Mouse (Mus musculus): ENCODE measurements around the gene Olfr686. TPM values are rescaled to one million over a fixed set of nuclear protein-coding genes. Genes with fewer than 3 reads are reported as not detected.

Gene Olfr686
- polyA plus RNA-seq, 1 experiment from 2014 or later = not detected

Other genes starting within 250 kb of the Olfr686 start
- not detected in 2 replicates for gene Olfr670, start 244.9 kb downstream of the Olfr686 start, polyA plus RNA-seq (2015; fragmentation: Nextera tagmentation; extraction: Ambion mirVana)
- gene Olfr671, start 228.4 kb downstream of the Olfr686 start, polyA plus RNA-seq (2015; fragmentation: Nextera tagmentation; extraction: Ambion mirVana) = not detected in 2 replicates
- not detected in 2 replicates for gene Olfr672, start 205.5 kb downstream of the Olfr686 start, polyA plus RNA-seq (2015; fragmentation: Nextera tagmentation; extraction: Ambion mirVana)
- not detected in 2 replicates for gene Olfr675, start 179.0 kb downstream of the Olfr686 start, polyA plus RNA-seq (2015; fragmentation: Nextera tagmentation; extraction: Ambion mirVana)
- not detected in 2 replicates for gene Olfr676, start 174.8 kb downstream of the Olfr686 start, polyA plus RNA-seq (2015; fragmentation: Nextera tagmentation; extraction: Ambion mirVana)
- not detected in 2 replicates for gene Olfr677, start 156.1 kb downstream of the Olfr686 start, polyA plus RNA-seq (2015; fragmentation: Nextera tagmentation; extraction: Ambion mirVana)
- gene Olfr678, start 143.0 kb downstream of the Olfr686 start, polyA plus RNA-seq (2015; fragmentation: Nextera tagmentation; extraction: Ambion mirVana) = not detected in 2 replicates
- not detected in 2 replicates for gene Olfr679, start 126.3 kb downstream of the Olfr686 start, polyA plus RNA-seq (2015; fragmentation: Nextera tagmentation; extraction: Ambion mirVana)
- gene Olfr680-ps1, start 114.7 kb downstream of the Olfr686 start, polyA plus RNA-seq (2015; fragmentation: Nextera tagmentation; extraction: Ambion mirVana) = not detected in 2 replicates
- not detected in 2 replicates for gene Olfr681, start 90.6 kb downstream of the Olfr686 start, polyA plus RNA-seq (2015; fragmentation: Nextera tagmentation; extraction: Ambion mirVana)
- gene Olfr683, start 60.5 kb downstream of the Olfr686 start, polyA plus RNA-seq (2015; fragmentation: Nextera tagmentation; extraction: Ambion mirVana) = not detected in 2 replicates
- not detected in 2 replicates for gene Olfr684, start 43.8 kb downstream of the Olfr686 start, polyA plus RNA-seq (2015; fragmentation: Nextera tagmentation; extraction: Ambion mirVana)
- gene Olfr685, start 21.5 kb downstream of the Olfr686 start, polyA plus RNA-seq (2015; fragmentation: Nextera tagmentation; extraction: Ambion mirVana) = not detected in 2 replicates
- gene Olfr688, start 80.6 kb upstream of the Olfr686 start, polyA plus RNA-seq (2015; fragmentation: Nextera tagmentation; extraction: Ambion mirVana) = not detected in 2 replicates
- 0.03 and 0.05 TPM in 2 replicates for gene Olfr689, start 103.7 kb upstream of the Olfr686 start, polyA plus RNA-seq (2015; fragmentation: Nextera tagmentation; extraction: Ambion mirVana)
- gene Olfr690, start 126.6 kb upstream of the Olfr686 start, polyA plus RNA-seq (2015; fragmentation: Nextera tagmentation; extraction: Ambion mirVana) = not detected in 2 replicates
- gene Olfr691, start 134.8 kb upstream of the Olfr686 start, polyA plus RNA-seq (2015; fragmentation: Nextera tagmentation; extraction: Ambion mirVana) = 0.12 and 0.16 TPM in 2 replicates
- not detected in 2 replicates for gene Olfr692, start 160.7 kb upstream of the Olfr686 start, polyA plus RNA-seq (2015; fragmentation: Nextera tagmentation; extraction: Ambion mirVana)
- not detected in 2 replicates for gene Gm5901, start 167.6 kb upstream of the Olfr686 start, polyA plus RNA-seq (2015; fragmentation: Nextera tagmentation; extraction: Ambion mirVana)
- 43.7 and 45.1 TPM in 2 replicates for gene Fam160a2, start 192.6 kb upstream of the Olfr686 start, polyA plus RNA-seq (2015; fragmentation: Nextera tagmentation; extraction: Ambion mirVana)
- 0.08 and 0.12 TPM in 2 replicates for gene Cnga4, start 197.1 kb upstream of the Olfr686 start, polyA plus RNA-seq (2015; fragmentation: Nextera tagmentation; extraction: Ambion mirVana)
- 5.2 and 5.5 TPM in 2 replicates for gene Cckbr, start 218.2 kb upstream of the Olfr686 start, polyA plus RNA-seq (2015; fragmentation: Nextera tagmentation; extraction: Ambion mirVana)

Data from hindbrain, embryonic 15.5 days (tissue).